Mouse (Mus musculus): ENCODE results near the gene Col11a2.

Gene Col11a2

DNA sequence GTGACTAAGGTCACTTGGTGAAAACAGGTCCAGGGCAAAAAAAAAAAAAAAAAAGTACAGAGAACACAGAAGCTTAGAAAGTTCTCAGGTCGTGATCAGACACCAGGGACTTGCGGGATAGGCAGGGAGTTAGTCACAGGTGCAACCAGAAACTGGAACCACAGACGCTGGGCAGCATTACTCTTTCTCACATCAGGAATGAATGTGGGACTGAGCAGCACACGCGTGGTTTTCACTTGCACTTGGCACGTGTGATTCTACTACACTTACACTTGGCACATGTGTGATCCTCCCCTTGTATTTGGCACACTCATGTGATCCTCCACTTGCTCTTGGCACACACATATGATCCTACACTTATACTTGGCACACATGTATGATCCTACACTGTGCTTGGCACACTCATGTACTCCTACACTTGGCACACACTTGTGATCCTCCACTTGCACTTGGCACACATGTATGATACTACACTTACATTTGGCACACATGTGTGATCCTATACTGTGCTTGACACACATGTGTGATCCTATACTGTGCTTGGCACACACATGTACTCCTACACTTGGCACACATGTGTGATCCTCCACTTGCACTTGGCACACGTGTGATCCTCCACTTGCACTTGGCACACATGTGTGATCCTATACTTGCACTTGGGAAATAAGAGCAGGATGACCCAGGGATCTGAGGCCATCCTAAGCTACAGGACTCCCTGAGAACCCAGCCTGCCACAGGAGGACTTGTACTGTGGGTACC lies 68.1 kb downstream of the Col11a2 start:
- no peak for DNase-seq

DNA sequence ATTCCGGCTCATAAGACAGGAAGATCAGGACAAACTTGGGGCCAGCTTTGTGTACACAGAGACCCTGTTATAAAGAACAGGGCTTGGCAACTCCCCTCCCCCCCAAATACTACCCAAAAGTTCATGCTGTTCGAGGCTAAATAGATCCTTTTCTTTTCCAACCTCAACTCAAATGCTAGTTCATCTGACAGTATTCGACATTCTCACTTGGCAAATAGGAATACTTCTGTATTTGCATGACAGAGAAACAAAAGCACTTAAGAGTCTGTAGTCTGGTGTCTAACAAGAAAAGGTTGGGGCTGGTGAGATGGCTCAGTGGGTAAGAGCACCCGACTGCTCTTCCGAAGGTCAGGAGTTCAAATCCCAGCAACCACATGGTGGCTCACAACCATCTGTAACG lies 69.2 kb downstream of the Col11a2 start:
- no peak for DNase-seq

DNA sequence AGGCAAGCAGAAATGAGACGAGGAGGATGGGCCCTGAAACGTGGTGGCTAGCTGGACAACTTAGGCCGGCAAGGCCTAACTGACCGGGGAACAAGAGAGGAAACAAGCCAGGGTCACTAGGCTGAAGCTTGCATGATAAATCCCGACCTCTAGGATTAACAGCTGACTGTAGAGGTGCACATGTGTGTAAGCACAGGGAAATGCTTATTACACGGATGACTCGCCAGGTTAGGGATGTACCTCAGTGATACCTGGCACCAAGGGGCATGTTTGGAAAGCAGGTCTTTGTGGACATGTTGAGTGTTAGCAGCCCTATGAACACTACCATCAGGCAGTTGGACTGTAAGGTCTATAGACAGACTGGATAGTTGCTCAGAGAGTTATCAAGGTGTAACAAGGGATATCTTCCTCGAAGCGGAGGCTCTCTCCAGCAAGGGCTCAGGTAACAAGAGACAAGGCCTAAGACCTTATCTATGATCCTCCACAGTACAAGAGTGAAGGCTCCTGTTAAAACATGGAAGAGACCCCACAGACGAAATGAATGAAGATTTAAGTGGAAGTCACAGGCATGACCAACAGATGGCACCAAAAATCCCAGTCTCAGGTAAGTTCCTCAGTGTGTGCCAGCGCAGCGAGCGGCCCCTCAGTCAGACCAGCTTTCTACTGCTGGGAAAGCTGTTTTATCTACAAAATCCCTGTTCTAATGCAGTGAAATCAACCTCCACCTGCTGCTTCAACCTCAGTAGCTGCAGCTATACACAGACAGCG lies 70.0 kb downstream of the Col11a2 start:
- peak; percentile 29 for DNase-seq

DNA sequence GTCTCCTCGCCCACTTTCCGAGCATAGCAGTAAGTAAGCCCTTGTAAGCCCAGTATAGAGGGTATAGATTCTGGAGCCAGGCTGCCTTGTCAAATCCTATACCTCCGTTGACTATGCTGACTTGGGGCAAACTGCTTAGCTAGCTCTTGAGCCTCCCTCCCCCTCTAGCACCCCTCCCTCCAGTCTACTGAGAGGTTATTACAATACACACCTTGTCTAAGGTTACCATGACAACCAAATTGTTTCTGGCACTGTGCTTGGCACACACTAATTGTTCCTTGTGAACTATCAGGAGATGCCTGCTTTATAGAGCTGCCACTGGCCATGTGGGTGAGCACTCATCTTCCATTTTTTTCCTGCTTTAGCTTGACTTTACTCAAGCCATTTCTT lies 70.6 kb downstream of the Col11a2 start:
- no peak for DNase-seq

DNA sequence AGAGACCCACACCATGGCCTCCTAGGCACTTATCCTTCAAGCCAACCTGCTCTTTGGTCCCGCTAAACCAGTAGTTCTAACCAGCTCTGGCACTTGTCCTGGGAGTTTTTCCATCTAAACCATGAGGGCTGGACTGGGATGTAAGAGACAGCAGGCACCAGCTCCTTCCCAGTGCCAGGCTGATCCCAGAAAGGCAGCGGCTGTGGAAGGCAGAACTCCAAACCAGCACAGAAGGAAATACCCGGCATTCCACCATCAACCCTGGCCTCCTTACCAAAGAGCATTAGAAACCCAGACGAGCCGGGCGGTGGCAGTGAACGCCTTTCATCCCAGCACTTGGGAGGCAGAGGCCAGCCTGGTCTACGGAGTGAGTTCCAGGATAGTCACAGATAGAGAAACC lies 71.1 kb downstream of the Col11a2 start:
- DNase-seq: no peak

DNA sequence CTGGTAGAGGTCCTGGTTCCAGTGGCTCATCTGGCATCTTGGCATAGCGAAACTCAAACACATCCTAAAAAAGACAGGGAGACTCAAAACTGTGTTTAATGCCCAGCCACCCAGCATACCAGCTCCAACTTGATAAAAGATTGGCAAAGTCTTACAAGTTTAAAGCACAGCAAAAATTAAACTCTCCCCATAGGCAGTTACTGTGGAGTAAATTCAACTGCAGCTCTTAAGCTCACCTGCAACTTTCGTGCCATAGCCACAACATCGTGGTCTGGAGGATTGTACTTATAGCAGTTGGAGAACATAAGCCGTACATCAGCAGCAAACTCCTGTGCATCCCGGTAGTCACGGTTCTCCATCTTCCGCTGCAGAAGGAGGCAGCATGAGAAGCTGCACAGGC lies 74.9 kb downstream of the Col11a2 start:
- no peak for DNase-seq

All from right cerebral cortex, postnatal 4 days (tissue).